Mouse (Mus musculus) myocyte (in vitro differentiated cells): ENCODE results near the gene Zfp719.

ENCODE experiments used
- CEBPB ChIP-seq: IDR thresholded peaks from 2 replicates; pipeline ENCODE4 v1.6.1; 2011; ENCODE audit warnings: mild to moderate bottlenecking, moderate library complexity; ENCODE audit not compliant: poor library complexity, insufficient read depth, severe bottlenecking
- E2F4 ChIP-seq: IDR thresholded peaks from one replicate; pipeline ENCODE4 v1.6.1; 2011; ENCODE audit warnings: mild to moderate bottlenecking, control low read depth, moderate library complexity; ENCODE audit not compliant: insufficient read depth
- MAX ChIP-seq: IDR thresholded peaks from one replicate; pipeline ENCODE4 v1.6.1; 2011; ENCODE audit warnings: low read depth, mild to moderate bottlenecking, control low read depth
- MYOD1 ChIP-seq, 3 experiments: IDR thresholded peaks; one replicate each; pipeline ENCODE4 v1.6.1; 2011; ENCODE audit warnings: control low read depth in 2 of 3, low read depth in 2 of 3, mild to moderate bottlenecking in 2 of 3, moderate library complexity in 1 of 3; ENCODE audit not compliant: insufficient read length in 2 of 3, control insufficient read depth in 1 of 3
- POLR2A ChIP-seq: IDR thresholded peaks from one replicate; pipeline ENCODE4 v1.6.1; 2011; ENCODE audit warnings: low read depth, mild to moderate bottlenecking, control low read depth, moderate library complexity; ENCODE audit not compliant: insufficient read length
- POLR2AphosphoS2 ChIP-seq: IDR thresholded peaks from one replicate; pipeline ENCODE4 v1.6.1; 2011; ENCODE audit warnings: low read depth, control low read depth; ENCODE audit not compliant: insufficient read length
- REST ChIP-seq: IDR thresholded peaks from one replicate; pipeline ENCODE4 v1.6.1; 2011; ENCODE audit warnings: mild to moderate bottlenecking, control low read depth, moderate library complexity; ENCODE audit not compliant: insufficient read depth, insufficient read length
- SRF ChIP-seq: IDR thresholded peaks from one replicate; pipeline ENCODE4 v1.6.1; 2011; ENCODE audit warnings: low read depth; ENCODE audit not compliant: control insufficient read depth, insufficient read length
- TCF12 ChIP-seq: IDR thresholded peaks from one replicate; pipeline ENCODE4 v1.6.1; 2011; ENCODE audit warnings: mild to moderate bottlenecking, control low read depth; ENCODE audit not compliant: poor library complexity, insufficient read depth, severe bottlenecking
- USF1 ChIP-seq: IDR thresholded peaks from one replicate; pipeline ENCODE4 v1.6.1; 2011; ENCODE audit warnings: low read depth, mild to moderate bottlenecking, control low read depth, moderate library complexity

- TF ChIP-seq E2F4 = no peak
- no peak for TF ChIP-seq TCF12
- TF ChIP-seq POLR2A = no peak
- no peak for TF ChIP-seq MAX
- TF ChIP-seq CEBPB = no peak
- no peak for TF ChIP-seq USF1
- TF ChIP-seq REST = no peak
- no peak for TF ChIP-seq MYOD1 (IDR thresholded peaks at IDR 0.05; ENCODE audit: control insufficient read depth in 1 of 3, insufficient read length in 2 of 3, low read depth in 2 of 3)
- TF ChIP-seq POLR2AphosphoS2 = no peak
- TF ChIP-seq SRF = no peak
Measured at GRCm38 (mm10) chr7:43555351-43555750, 24.1 kb upstream of the Zfp719 start.
